23 mouse cellular contexts compared by ENCODE assay signal in genomic region chr1:131989476-131989875, GRCm38 (mm10). TPM values are rescaled to one million over a fixed set of nuclear protein-coding genes. Genes with fewer than 3 reads are reported as not detected.
"Had no signal": no experiment of that assay in that cellular context is flagged by ENCODE, and none has a peak within 500 bp of the region (broad histone marks: within the 10 kb centered on the region; RNA-seq: fewer than 3 reads in every experiment).

No protein-coding gene starts in this region.

- DNase-seq: gastrocnemius, postnatal 14 days; heart, adult 2 months; heart, postnatal 4 days; kidney, adult 18-20 months; kidney, adult 8-10 months; kidney, postnatal 10 days; kidney, postnatal 4 days had no signal

- H3K36me3 ChIP-seq: heart, embryonic 13.5 days; heart, embryonic 15.5 days; hindbrain, embryonic 10.5 days; hindbrain, embryonic 12.5 days; intestine, embryonic 15.5 days; limb, embryonic 10.5 days; limb, embryonic 12.5 days; liver, embryonic 12.5 days had no signal

- H3K4me2 ChIP-seq: heart, embryonic 11.5 days; heart, embryonic 13.5 days; heart, embryonic 15.5 days; hindbrain, embryonic 12.5 days; hindbrain, embryonic 14.5 days; intestine, embryonic 15.5 days; limb, embryonic 12.5 days; liver, embryonic 12.5 days had no signal

- ATAC-seq: hindbrain, embryonic 16.5 days; inflammation-experienced regulatory T-cells, adult 6 months; intestine, embryonic 15.5 days; intestine, postnatal 0 days; liver, embryonic 12.5 days had no signal

- H3K9ac ChIP-seq: heart, embryonic 13.5 days; heart, embryonic 15.5 days; hindbrain, embryonic 12.5 days; hindbrain, embryonic 14.5 days; intestine, embryonic 15.5 days; limb, embryonic 12.5 days; liver, embryonic 12.5 days; liver, embryonic 14.5 days had no signal

- H3K27ac ChIP-seq: heart, embryonic 13.5 days; heart, embryonic 15.5 days; hindbrain, embryonic 10.5 days; hindbrain, embryonic 12.5 days; hindbrain, embryonic 14.5 days; intestine, embryonic 15.5 days; layer of hippocampus, adult 2 months; left cerebral cortex, adult 2 months; limb, embryonic 10.5 days; limb, embryonic 12.5 days; liver, embryonic 12.5 days; liver, embryonic 14.5 days had no signal

- H3K27me3 ChIP-seq: heart, embryonic 13.5 days; heart, embryonic 15.5 days; hindbrain, embryonic 12.5 days; intestine, embryonic 15.5 days; limb, embryonic 12.5 days; liver, embryonic 12.5 days had no signal

- H3K9me3 ChIP-seq: heart, embryonic 13.5 days; heart, embryonic 15.5 days; hindbrain, embryonic 10.5 days; hindbrain, embryonic 12.5 days; intestine, embryonic 15.5 days; limb, embryonic 10.5 days; limb, embryonic 12.5 days; liver, embryonic 12.5 days had no signal

- H3K4me1 ChIP-seq: heart, embryonic 13.5 days; heart, embryonic 15.5 days; hindbrain, embryonic 12.5 days; intestine, embryonic 15.5 days; limb, embryonic 10.5 days; limb, embryonic 12.5 days; liver, embryonic 12.5 days had no signal

- H3K4me3 ChIP-seq: heart, adult 2 months; heart, embryonic 13.5 days; heart, embryonic 15.5 days; hindbrain, embryonic 10.5 days; hindbrain, embryonic 12.5 days; intestine, embryonic 15.5 days; layer of hippocampus, adult 2 months; left cerebral cortex, adult 2 months; limb, embryonic 10.5 days; limb, embryonic 12.5 days; liver, embryonic 12.5 days had no signal

RNA-seq across cellular contexts. Expression of gene Slc45a3, which starts 26.7 kb away (rescaled TPM):
- polyA plus RNA-seq: inflammation-experienced regulatory T-cells, adult 6 months had no signal
